Mouse (Mus musculus) spleen, postnatal 14 days (tissue): ENCODE measurements around the gene Ip6k1.
A peak's percentile ranks its signal among the peaks of the same experiment; 100 is the strongest.
"Not testable (repeated sequence)": the region's sequence is repeated elsewhere in the genome, so short reads cannot be mapped to it uniquely, and the experiment has no call there.

ENCODE experiments used
- DNase-seq, 2 experiments: peaks; one replicate each; pipeline ENCODE4 v3.0.0; 2021 to 2022; ENCODE audit warnings: low spot score in 2 of 2

Gene Ip6k1

GRCm38 (mm10) chr9:107982681-107983346 lies 19.5 kb upstream of the Ip6k1 start, which contains the start of gene Gm20661:
TSS of gene Gm20661 (plus strand) at chr9:107983058.
- DNase-seq: peak; percentile 43 to 63

GRCm38 (mm10) chr9:107983421-107983890 lies 18.8 kb upstream of the Ip6k1 start:
- peak; percentile 27 to 40 for DNase-seq

- no peak for DNase-seq
These were observed 18.1 kb upstream of the Ip6k1 start for GRCm38 (mm10) chr9:107984052-107984753.

GRCm38 (mm10) chr9:107984754-107985055 lies 17.6 kb upstream of the Ip6k1 start:
- no peak for DNase-seq

DNA sequence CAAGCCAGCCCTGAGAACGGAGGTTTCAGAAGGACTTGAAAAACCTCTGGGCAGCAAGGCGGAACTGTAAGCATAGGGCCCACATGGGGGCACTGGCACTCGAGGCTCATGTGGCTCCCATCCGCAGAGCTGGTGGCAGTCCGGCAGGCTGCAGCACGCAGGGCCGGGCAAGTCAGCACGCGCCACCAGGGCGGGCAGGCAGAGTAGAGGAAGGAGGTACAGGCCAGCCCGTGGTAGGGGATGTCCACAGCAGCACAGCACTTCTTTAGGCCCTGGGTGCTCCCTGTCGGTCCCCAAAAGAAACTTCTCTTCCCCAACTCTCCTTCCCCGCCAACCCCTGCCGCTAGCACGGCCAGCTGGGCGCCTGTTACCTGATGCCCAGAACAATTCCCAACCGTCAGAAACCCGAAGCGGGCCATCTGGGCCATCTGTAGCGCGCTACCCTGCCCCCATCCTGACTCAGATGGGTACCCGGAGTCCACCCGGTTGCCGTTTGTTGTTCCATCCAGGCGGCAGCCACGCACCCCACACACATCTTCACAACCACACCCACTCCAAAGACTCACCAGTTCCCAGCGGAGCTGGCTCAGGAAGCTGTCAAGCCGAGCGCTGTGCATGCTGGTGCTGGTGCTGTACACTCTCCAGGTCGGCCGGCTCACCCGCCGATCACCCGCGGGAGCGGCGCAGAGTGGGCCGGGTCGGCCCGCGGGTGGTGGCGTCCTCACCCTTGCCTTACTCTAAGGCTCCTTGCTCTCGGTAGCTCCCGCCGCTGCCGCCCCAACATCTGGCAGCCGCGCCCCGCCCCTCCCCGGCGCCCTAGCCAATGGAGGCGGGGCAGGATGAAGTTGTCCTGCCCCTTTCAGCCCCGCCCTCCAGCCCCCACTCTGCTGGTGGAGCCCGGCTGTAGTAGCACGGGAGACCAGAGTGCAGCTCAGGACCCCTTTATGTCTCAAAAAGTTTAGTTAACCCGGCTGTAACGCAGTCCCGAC lies 16.9 kb upstream of the Ip6k1 start, which contains the start of gene Inka1:
Gene Inka1 (minus strand): TSS at position 749 of the 989 bp plus-strand sequence.
- peak; percentile 88 to 91 for DNase-seq

- DNase-seq: peak; percentile 64 to 73
These were observed 15.9 kb upstream of the Ip6k1 start for GRCm38 (mm10) chr9:107986376-107986775.

- no peak for DNase-seq
These were observed 14.4 kb upstream of the Ip6k1 start for GRCm38 (mm10) chr9:107987950-107988349.

DNA sequence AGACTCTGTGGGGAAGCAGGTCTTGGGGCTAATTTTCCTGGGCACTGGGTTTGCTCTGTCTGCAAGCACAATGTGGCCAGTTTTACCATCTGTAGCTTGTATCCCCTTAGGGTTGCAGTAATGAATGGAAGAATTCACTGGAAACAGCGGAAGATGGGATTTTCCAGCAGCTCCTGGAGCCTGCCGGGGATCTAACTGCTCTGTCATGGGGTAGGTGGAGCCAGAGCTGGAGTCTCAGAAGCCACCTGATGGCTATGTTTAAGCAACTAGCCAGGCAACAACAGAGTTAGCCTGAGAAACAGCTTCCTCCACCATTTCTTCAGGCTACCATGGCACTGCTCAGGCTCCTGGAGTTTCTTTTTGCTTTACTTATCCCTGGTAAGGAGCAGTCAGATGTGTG lies 10.1 kb upstream of the Ip6k1 start, which contains the start of gene Cdhr4:
Gene Cdhr4 (plus strand): TSS at position 301 of the 400 bp plus-strand sequence.
- DNase-seq: no peak

- no peak for DNase-seq
These were observed 9.3 kb upstream of the Ip6k1 start for GRCm38 (mm10) chr9:107993013-107993412.

- no peak for DNase-seq
These were observed 7.8 kb upstream of the Ip6k1 start for GRCm38 (mm10) chr9:107994464-107994863.

- DNase-seq: no peak
These were observed 6.8 kb upstream of the Ip6k1 start for GRCm38 (mm10) chr9:107995513-107995912.

DNA sequence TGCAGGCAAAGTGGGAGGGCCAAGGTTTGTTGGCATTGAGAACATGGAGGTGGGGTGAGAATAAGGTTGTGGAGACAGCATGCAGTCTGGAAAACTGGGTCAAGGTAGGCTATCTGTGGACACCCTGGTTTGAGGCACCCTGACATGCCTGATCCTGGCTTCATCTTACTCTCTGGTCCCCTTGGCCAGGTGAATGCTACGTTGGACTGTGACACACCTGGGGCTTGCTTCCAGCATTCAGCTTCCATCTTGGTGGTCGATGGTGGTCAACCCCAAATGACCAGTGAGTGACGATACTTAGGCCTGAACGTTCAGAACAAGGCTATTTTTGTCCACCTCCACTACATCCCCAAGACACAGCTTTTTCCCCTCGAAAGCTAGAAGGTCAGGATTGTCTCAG lies 6.3 kb upstream of the Ip6k1 start, which contains the start of gene Gm20662:
Gene Gm20662 (plus strand): TSS at position 301 of the 400 bp plus-strand sequence.
- no peak for DNase-seq

DNA sequence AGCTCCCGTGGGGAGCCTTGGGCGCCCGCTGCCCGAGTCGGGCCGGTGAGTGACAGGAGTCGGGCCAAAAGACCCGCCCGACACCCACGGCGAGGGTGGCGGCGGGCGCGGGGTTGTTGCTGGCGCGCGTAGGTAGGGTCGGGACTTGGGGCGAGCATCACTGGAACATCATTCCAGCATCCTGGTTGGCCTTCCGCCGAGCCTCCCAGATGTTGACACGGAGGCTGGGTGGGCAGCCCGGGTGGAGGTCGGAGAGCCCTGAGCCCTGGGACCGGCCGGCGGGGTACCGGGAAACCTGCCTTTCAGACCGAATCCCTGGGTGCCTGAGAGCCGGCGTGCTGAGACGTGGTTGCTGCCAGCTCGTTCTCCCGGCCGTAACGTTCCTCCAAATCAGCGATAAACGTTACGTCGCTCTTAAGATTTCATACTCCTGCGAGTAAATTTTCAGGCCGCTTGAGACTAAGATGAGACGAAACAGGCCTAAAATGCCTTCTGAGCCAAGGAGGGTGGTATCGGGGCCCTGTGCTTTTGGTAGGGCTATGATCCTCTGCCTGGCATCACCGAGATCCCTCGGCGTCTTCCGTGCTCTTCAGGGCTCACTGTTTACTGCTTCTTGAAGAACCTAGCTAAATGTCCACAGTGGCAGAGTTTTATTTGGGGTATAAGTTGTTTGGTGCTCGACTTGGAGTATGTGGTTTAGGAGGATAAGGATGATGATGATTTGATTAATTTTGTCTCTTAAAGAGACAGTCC lies 653 bp downstream of the Ip6k1 start:
- peak in 1 of 2 experiments; percentile 41 for DNase-seq

DNA sequence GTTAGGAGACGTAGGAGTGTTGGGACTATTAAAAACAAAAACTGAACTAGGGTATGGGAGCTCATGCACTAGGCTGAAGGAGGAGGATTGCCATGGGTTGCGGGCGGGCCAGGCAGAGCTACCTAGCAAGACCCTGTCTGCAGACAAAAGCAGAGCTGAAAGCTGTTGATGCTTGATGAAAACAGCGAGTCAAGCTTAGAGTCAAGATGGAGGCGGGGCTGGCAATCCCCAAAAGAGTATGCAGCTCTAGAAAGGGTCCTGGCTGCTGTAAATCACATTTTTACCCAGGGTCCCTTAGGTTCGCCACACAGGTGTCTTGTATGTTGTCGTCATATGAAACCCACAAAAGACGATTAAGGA lies 1.2 kb downstream of the Ip6k1 start:
- peak in 1 of 2 experiments; percentile 25 for DNase-seq

- DNase-seq: no peak
These were observed 5.7 kb downstream of the Ip6k1 start for GRCm38 (mm10) chr9:108008041-108008440.

DNA sequence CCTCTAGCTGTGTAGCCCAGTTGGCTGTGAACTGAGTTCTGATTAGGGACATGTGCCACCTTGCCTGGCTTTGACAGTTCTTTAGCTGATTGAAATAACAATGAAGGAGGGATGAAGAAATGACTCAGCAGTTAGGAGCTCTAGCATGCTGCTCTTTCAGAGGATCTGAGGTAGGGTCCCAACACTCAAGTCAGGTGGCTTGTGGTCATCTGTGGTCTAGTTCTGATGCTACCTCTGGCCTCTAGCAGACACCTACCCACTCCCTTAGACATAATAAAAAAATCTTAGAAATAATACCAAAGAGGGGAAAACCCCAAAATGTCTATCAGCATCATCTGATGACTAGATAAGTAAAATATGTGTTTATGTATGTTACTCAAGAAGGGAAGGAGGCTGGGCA lies 8.1 kb downstream of the Ip6k1 start:
- no peak for DNase-seq

DNA sequence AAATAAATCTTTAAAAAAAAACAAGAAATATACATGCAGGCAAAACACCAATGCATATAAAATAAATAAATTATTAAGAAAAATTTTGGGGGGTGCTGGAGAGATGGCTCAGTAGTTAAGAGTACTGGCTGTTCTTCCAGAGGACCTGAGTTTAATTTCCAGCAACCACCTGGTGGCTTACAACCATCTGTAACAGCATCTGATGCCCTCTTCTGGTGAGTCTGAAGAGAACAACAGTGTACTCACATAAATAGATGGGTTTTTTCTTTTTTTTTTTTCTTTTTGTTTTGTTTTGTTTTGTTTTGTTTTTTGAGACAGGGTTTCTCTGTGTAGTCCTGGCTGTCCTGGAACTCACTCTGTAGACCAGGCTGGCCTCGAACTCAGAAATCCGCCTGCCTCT lies 11.3 kb downstream of the Ip6k1 start:
- DNase-seq: not testable (repeated sequence)

DNA sequence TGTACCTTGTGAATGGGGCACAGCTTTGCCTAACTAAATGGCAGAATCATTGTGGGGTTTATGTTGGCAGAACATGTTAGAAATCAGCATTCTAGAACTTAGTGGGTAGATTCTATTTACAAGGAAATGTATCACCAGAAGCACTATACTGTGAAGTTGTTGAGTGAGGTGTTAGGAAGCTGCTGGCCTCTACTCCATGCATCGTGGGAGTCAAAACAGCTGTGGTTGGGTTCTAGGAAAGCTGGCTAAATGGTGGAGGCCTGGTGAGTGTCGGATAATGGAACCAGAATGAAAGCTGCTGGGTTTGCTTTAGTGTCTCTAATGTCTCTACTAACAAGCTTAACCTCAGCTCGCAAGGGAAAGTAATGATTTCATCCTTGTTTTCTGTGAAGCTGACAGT lies 14.8 kb downstream of the Ip6k1 start:
- DNase-seq: no peak

DNA sequence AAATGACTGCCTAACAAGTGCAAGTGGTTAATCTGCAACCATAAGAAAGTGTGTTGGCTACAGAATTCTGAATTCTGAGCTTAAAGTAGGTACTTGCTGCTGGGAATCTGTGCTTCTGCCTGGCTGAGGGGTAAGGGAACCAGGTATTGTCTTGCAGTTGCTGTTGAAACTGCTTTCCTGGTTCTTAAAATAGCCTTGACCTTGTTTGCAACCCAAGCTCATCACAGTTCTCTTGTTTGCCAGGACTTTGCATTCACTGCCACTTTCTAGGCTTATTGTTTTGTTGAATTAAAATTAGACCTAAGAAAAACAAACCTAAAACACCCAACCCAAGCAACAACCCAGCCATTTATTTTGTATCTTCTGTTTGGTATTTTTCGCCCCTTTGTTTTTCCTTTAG lies 18.4 kb downstream of the Ip6k1 start:
- DNase-seq: no peak

DNA sequence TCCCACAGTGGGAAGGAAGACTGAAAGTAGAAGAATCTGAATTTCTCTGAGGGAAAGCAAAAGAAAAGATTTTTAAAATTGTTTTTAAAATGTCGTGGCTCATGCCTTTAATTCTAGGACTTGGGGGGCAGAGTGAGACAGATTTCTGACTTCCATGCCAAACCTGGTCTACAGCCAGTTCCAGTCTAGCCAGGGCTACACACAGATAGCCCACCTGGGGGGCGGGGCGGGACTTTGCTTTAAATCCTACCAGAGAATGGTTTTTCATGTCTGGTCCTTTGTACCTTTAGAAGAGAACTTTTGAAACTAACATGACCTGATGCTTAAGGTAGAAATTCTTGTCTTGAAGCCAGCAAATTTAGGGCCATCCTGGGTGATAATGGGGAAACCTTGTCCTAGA lies 20.9 kb downstream of the Ip6k1 start:
- no peak for DNase-seq

DNA sequence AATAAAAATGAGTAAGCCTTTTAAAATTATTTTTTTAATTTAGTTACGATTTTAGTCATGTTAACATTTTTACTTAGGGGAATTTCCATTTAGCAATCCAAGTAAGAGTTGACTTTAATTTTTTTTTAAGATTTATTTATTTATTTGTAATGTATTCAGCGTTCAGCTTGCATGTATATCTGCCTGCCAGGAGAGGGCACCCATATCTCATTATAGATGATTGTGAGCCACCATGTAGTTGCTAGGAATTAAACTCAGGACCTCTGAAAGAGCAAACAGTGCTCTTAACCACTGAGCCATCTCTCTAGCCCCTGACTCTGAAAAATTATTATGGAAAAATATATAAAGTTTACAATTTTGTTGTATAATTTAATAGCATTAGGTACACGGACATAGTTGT lies 24.3 kb downstream of the Ip6k1 start:
- no peak for DNase-seq
